Mouse (Mus musculus) heart, adult 2 months (tissue): ENCODE results near the gene Enah. TPM values are rescaled to one million over a fixed set of nuclear protein-coding genes. Genes with fewer than 3 reads are reported as not detected.

Source experiments
- DNase-seq, 2 experiments: peaks; one replicate each; pipeline ENCODE4 v3.0.0; 2021
- H3K27ac ChIP-seq: fragments of 200-600 bp; 2 replicates; pipeline ENCODE4 v1.8.1; 2022
- H3K27me3 ChIP-seq: fragments of 200-500 bp; 2 replicates; pipeline ENCODE4 v1.6.1; 2012; ENCODE audit warnings: mild to moderate bottlenecking, low read length, inconsistent platforms, mixed read lengths; ENCODE audit not compliant: control insufficient read depth, insufficient read depth
- H3K36me3 ChIP-seq: fragments of 200-500 bp; 2 replicates; pipeline ENCODE4 v1.6.1; 2012; ENCODE audit warnings: low read length, inconsistent platforms; ENCODE audit not compliant: control insufficient read depth, insufficient read depth
- H3K4me1 ChIP-seq: fragments of 200-500 bp; 2 replicates; pipeline ENCODE4 v1.6.1; 2011; ENCODE audit warnings: low read length; ENCODE audit not compliant: control insufficient read depth, insufficient read depth
- H3K4me3 ChIP-seq: fragments of 200-600 bp; 2 replicates; pipeline ENCODE4 v1.8.1; 2022
- H3K79me2 ChIP-seq: fragments of 200-500 bp; replicated peaks from 2 replicates; pipeline ENCODE4 v1.6.1; 2012; ENCODE audit warnings: mild to moderate bottlenecking, inconsistent platforms, low read length, moderate library complexity, mixed read lengths; ENCODE audit not compliant: control insufficient read depth, insufficient read depth
- H3K9ac ChIP-seq: fragments of 200-500 bp; 2 replicates; pipeline ENCODE4 v1.6.1; 2012; ENCODE audit warnings: low read depth, mild to moderate bottlenecking, control low read depth, inconsistent platforms, low read length, mixed read lengths
- CTCF ChIP-seq: fragments of 200-600 bp; IDR thresholded peaks from 2 replicates; pipeline ENCODE4 v1.8.1; 2022; ENCODE audit warnings: antibody characterized with exemption, mild to moderate bottlenecking, moderate library complexity
- EP300 ChIP-seq: fragments of 200-500 bp; IDR thresholded peaks from 2 replicates; pipeline ENCODE4 v1.6.1; 2011; ENCODE audit warnings: low read depth, low read length, control low read depth; ENCODE audit not compliant: insufficient read depth
- POLR2A ChIP-seq: fragments of 200-500 bp; IDR thresholded peaks from 2 replicates; pipeline ENCODE4 v1.6.1; 2011; ENCODE audit warnings: mild to moderate bottlenecking, low read depth, low read length, control low read depth; ENCODE audit not compliant: insufficient read depth
- WGBS: fragments of 180-500 bp; shearing (Covaris S2); methylation state at CpG from one replicate; pipeline ENCODE4 v1.1.7; 2018; 5-methylcytosine and 5-hydroxymethylcytosine counted together
- intact Hi-C: fragments of 180-260 bp; cut with DNase I; formaldehyde crosslinking; loops from one replicate; pipeline ENCODE4 v1.15.1; 2025
- polyA plus RNA-seq: library from polyadenylated mRNA; depleted of rRNA; stranded (reverse); fragments of >200 nt; gene quantifications from 2 replicates; pipeline ENCODE4 v1.2.3, GENCODE M21; 2012
- total RNA-seq, 2 experiments: library from RNA; stranded (reverse); gene quantifications; 2 replicates each; pipeline ENCODE4 v1.2.3; 2021

Enah gene
- total and polyA plus RNA-seq, 3 experiments, result 28.3 to 124 (median 101) TPM

- Histone ChIP-seq H3K4me1 (peaks cover 3% of the 10 kb centered on the region), H3K27ac (peak overlapping the region; percentile 69), H3K27me3 (no peaks in the 10 kb centered on the region; the same call in 1 of the 2 replicates), H3K36me3 (peaks cover 5% of the 10 kb centered on the region), H3K9ac (peak overlapping the region; percentile 96), H3K4me3 (peak overlapping the region; percentile 93), H3K79me2 (peaks cover 4% of the 10 kb centered on the region)
- no peak for TF ChIP-seq CTCF
- DNase-seq, result peak; percentile 21 to 49
- intact Hi-C loops, result no loop called here
- 6% methylated on average over 29 of the region's 29 CpGs for WGBS
Measured at GRCm38 (mm10) chr1:182018397-182019265, 1.2 kb downstream of the Enah start.

- Histone ChIP-seq H3K9ac (no peak overlapping the region), H3K4me3 (no peak overlapping the region), H3K27ac (no peak overlapping the region), H3K79me2 (peaks cover 3% of the 10 kb centered on the region; the same call in 1 of the 2 replicates), H3K36me3 (no peaks in the 10 kb centered on the region), H3K4me1 (no peaks in the 10 kb centered on the region), H3K27me3 (no peaks in the 10 kb centered on the region)
- intact Hi-C loops, result no loop called here
- TF ChIP-seq POLR2A (no peak), CTCF (no peak), EP300 (no peak)
- WGBS, result 48% methylated on average over 1 of the region's 1 CpGs
- DNase-seq, result no peak
Measured at GRCm38 (mm10) chr1:182005831-182006230, 14.0 kb downstream of the Enah start.

GRCm38 (mm10) chr1:181998673-181999072, 21.1 kb downstream of the Enah start:
- intact Hi-C loops, result no loop called here
- H3K27ac ChIP-seq, result no peak overlapping the region
- no peak overlapping the region for H3K9ac ChIP-seq
- no peak for TF ChIP-seq POLR2A
- no peak for TF ChIP-seq EP300
- H3K27me3 ChIP-seq, result no peaks in the 10 kb centered on the region
- 75% methylated on average over 4 of the region's 4 CpGs for WGBS
- no peak overlapping the region for H3K4me3 ChIP-seq
- DNase-seq, result no peak
- no peaks in the 10 kb centered on the region for H3K79me2 ChIP-seq
- H3K36me3 ChIP-seq, result peaks cover 2% of the 10 kb centered on the region
- H3K4me1 ChIP-seq, result peaks cover 1% of the 10 kb centered on the region; the same call in 1 of the 2 replicates

- no peaks in the 10 kb centered on the region for H3K79me2 ChIP-seq
- 66% methylated on average over 3 of the region's 3 CpGs for WGBS
- H3K4me1 ChIP-seq, result peaks cover 1% of the 10 kb centered on the region; the same call in 1 of the 2 replicates
- intact Hi-C loops, result no loop called here
- H3K4me3 ChIP-seq, result no peak overlapping the region
- TF ChIP-seq POLR2A (no peak), CTCF (no peak), EP300 (no peak)
- peaks cover 2% of the 10 kb centered on the region for H3K36me3 ChIP-seq
- no peak overlapping the region for H3K9ac ChIP-seq
- no peak overlapping the region for H3K27ac ChIP-seq
- H3K27me3 ChIP-seq, result no peaks in the 10 kb centered on the region
- no peak for DNase-seq
Measured at GRCm38 (mm10) chr1:181997791-181998190, 22.0 kb downstream of the Enah start.

- 66% methylated on average over 5 of the region's 5 CpGs for WGBS
- H3K9ac ChIP-seq, result no peak overlapping the region
- peaks cover 4% of the 10 kb centered on the region for H3K4me1 ChIP-seq
Measured at GRCm38 (mm10) chr1:181993597-181993996, 26.2 kb downstream of the Enah start.

GRCm38 (mm10) chr1:181988367-181988766, 31.4 kb downstream of the Enah start:
- Histone ChIP-seq H3K36me3 (peaks cover 4% of the 10 kb centered on the region; the same call in 1 of the 2 replicates), H3K27me3 (no peaks in the 10 kb centered on the region), H3K4me1 (peaks cover 4% of the 10 kb centered on the region), H3K27ac (no peak overlapping the region), H3K9ac (no peak overlapping the region), H3K4me3 (no peak overlapping the region), H3K79me2 (peaks cover 2% of the 10 kb centered on the region; the same call in 1 of the 2 replicates)
- 52% methylated on average over 2 of the region's 2 CpGs for WGBS
- no peak for TF ChIP-seq POLR2A
- no peak for TF ChIP-seq CTCF
- no peak for TF ChIP-seq EP300
- intact Hi-C loops, result no loop called here
- no peak for DNase-seq

More at GRCm38 (mm10) chr1:181993597-181993996, 26.2 kb downstream of the Enah start:
- peaks cover 2% of the 10 kb centered on the region for H3K36me3 ChIP-seq
- no peaks in the 10 kb centered on the region for H3K27me3 ChIP-seq
- intact Hi-C loops, result no loop called here
- H3K79me2 ChIP-seq, result no peaks in the 10 kb centered on the region
- TF ChIP-seq POLR2A, result no peak
- TF ChIP-seq CTCF, result no peak
- TF ChIP-seq EP300, result no peak
- no peak overlapping the region for H3K27ac ChIP-seq
- DNase-seq, result no peak
- no peak overlapping the region for H3K4me3 ChIP-seq
